Mouse (Mus musculus) G1E (cell line): Measurements from ENCODE around the gene Hapln4. TPM values are rescaled to one million over a fixed set of nuclear protein-coding genes. Genes with fewer than 3 reads are reported as not detected.
A peak's percentile ranks its signal among the peaks of the same experiment; 100 is the strongest.

Source experiments
- ATAC-seq: 2 replicates; pipeline ENCODE4 v1.8.0; 2016; ENCODE audit warnings: mild to moderate bottlenecking; ENCODE audit not compliant: insufficient number of reproducible peaks, poor library complexity, low FRiP score, severe bottlenecking; ENCODE audit errors: extremely low read depth
- DNase-seq: peaks from one replicate; pipeline ENCODE4 v3.0.0; 2012; ENCODE audit warnings: low spot score
- H3K27me3 ChIP-seq: 2 replicates; pipeline ENCODE4 v1.6.1; 2012; ENCODE audit warnings: mild to moderate bottlenecking, low read length, inconsistent platforms; ENCODE audit not compliant: insufficient read depth
- H3K36me3 ChIP-seq: replicated peaks from 2 replicates; pipeline ENCODE3; 2012; ENCODE audit warnings: mild to moderate bottlenecking, inconsistent platforms
- H3K4me1 ChIP-seq: 2 replicates; pipeline ENCODE4 v1.6.1; 2012; ENCODE audit warnings: low read depth, low read length, inconsistent platforms, mixed read lengths; ENCODE audit not compliant: insufficient read depth
- H3K4me3 ChIP-seq: 2 replicates; pipeline ENCODE4 v1.5.1; 2012; ENCODE audit warnings: low read depth, mild to moderate bottlenecking, inconsistent platforms, low read length, moderate library complexity, mixed read lengths
- H3K9me3 ChIP-seq: replicated peaks from 2 replicates; pipeline ENCODE4 v1.6.1; 2012; ENCODE audit warnings: inconsistent platforms
- CTCF ChIP-seq: IDR thresholded peaks from 2 replicates; pipeline ENCODE4 v1.5.1; 2012; ENCODE audit warnings: low read depth, low read length, inconsistent platforms, mixed read lengths
- GATA1 ChIP-seq: IDR thresholded peaks from 2 replicates; pipeline ENCODE4 v1.6.1; 2012; ENCODE audit warnings: borderline replicate concordance, low read length, inconsistent platforms, mixed read lengths
- GATA2 ChIP-seq: IDR thresholded peaks from 2 replicates; pipeline ENCODE4 v1.6.1; 2012; ENCODE audit warnings: low read depth, low read length, inconsistent platforms, borderline replicate concordance
- POLR2AphosphoS5 ChIP-seq: IDR thresholded peaks from 2 replicates; pipeline ENCODE4 v1.6.1; 2012; ENCODE audit warnings: low read depth, low read length, inconsistent platforms; ENCODE audit not compliant: insufficient replicate concordance
- TAL1 ChIP-seq: conservative IDR thresholded peaks from 2 replicates; pipeline ENCODE4 v1.6.1; 2012; ENCODE audit warnings: low read depth, low read length, inconsistent platforms, mixed read lengths
- polyA plus RNA-seq: library from polyadenylated mRNA; stranded (reverse); fragments of >175 nt; gene quantifications from 2 replicates; pipeline ENCODE4 v1.2.3, GENCODE M21; 2012
- total RNA-seq, 2 experiments: library from RNA; stranded (forward) in 1 of 2; stranded (reverse) in 1 of 2; fragments of 200-1000 nt in 1 of 2; fragments of >200 nt in 1 of 2; fragmentation: Nextera tagmentation in 1 of 2; gene quantifications; 2 replicates each; pipeline ENCODE4 v1.2.3; 2014 to 2017

Hapln4 gene
- total and polyA plus RNA-seq, 3 experiments, result 0.05 TPM; not detected in 2

GRCm38 (mm10) chr8:70092786-70093185, 9.5 kb downstream of the Hapln4 start:
- Histone ChIP-seq H3K4me1 (no peaks in the 10 kb centered on the region), H3K36me3 (no peaks in the 10 kb centered on the region), H3K4me3 (no peak overlapping the region), H3K27me3 (peaks cover 36% of the 10 kb centered on the region), H3K9me3 (peaks cover 3% of the 10 kb centered on the region)
- ATAC-seq (no peak), DNase-seq (no peak)
- no peak for TF ChIP-seq GATA2
- TF ChIP-seq POLR2AphosphoS5, result no peak
- no peak for TF ChIP-seq CTCF
- no peak for TF ChIP-seq TAL1
- no peak for TF ChIP-seq GATA1

GRCm38 (mm10) chr8:70099276-70099675, 16.0 kb downstream of the Hapln4 start:
- ATAC-seq (no peak), DNase-seq (no peak)
- H3K9me3 ChIP-seq, result no peaks in the 10 kb centered on the region; the same call in 1 of the 2 replicates
- no peak overlapping the region for H3K4me3 ChIP-seq
- H3K4me1 ChIP-seq, result no peaks in the 10 kb centered on the region
- TF ChIP-seq POLR2AphosphoS5 (no peak), GATA1 (no peak), TAL1 (no peak), GATA2 (no peak), CTCF (no peak)
- H3K27me3 ChIP-seq, result peaks cover 11% of the 10 kb centered on the region; the same call in 1 of the 2 replicates
- H3K36me3 ChIP-seq, result no peaks in the 10 kb centered on the region

GRCm38 (mm10) chr8:70100241-70100640, 17.0 kb downstream of the Hapln4 start:
- ATAC-seq (no peak), DNase-seq (no peak)
- peaks cover 6% of the 10 kb centered on the region; the same call in 1 of the 2 replicates for H3K4me1 ChIP-seq
- TF ChIP-seq POLR2AphosphoS5, result no peak
- TF ChIP-seq GATA2, result no peak
- no peak for TF ChIP-seq GATA1
- TF ChIP-seq CTCF, result no peak
- TF ChIP-seq TAL1, result no peak
- H3K27me3 ChIP-seq, result peaks cover 7% of the 10 kb centered on the region; the same call in 1 of the 2 replicates
- H3K9me3 ChIP-seq, result no peaks in the 10 kb centered on the region; the same call in 1 of the 2 replicates
- H3K36me3 ChIP-seq, result no peaks in the 10 kb centered on the region
- no peak overlapping the region for H3K4me3 ChIP-seq

- TF ChIP-seq TAL1 (no peak), GATA2 (no peak)
- DNase-seq (peak; percentile 31), ATAC-seq (no peak)
- peaks cover 6% of the 10 kb centered on the region; the same call in 1 of the 2 replicates for H3K4me1 ChIP-seq
- peaks cover 11% of the 10 kb centered on the region for H3K27me3 ChIP-seq
- no peaks in the 10 kb centered on the region for H3K36me3 ChIP-seq
- H3K4me3 ChIP-seq, result no peak overlapping the region
- no peaks in the 10 kb centered on the region for H3K9me3 ChIP-seq
These were observed 21.2 kb downstream of the Hapln4 start for GRCm38 (mm10) chr8:70104506-70104905.

- no peaks in the 10 kb centered on the region for H3K9me3 ChIP-seq
- TF ChIP-seq GATA2 (no peak), POLR2AphosphoS5 (no peak), GATA1 (no peak), TAL1 (no peak), CTCF (no peak)
- ATAC-seq (no peak), DNase-seq (no peak)
- H3K4me3 ChIP-seq, result no peak overlapping the region
- peaks cover 6% of the 10 kb centered on the region; the same call in 1 of the 2 replicates for H3K4me1 ChIP-seq
- no peaks in the 10 kb centered on the region for H3K36me3 ChIP-seq
- H3K27me3 ChIP-seq, result peaks cover 14% of the 10 kb centered on the region
These were observed 21.7 kb downstream of the Hapln4 start for GRCm38 (mm10) chr8:70104922-70105321.

- Histone ChIP-seq H3K4me3 (no peak overlapping the region), H3K36me3 (no peaks in the 10 kb centered on the region), H3K27me3 (peaks cover 24% of the 10 kb centered on the region), H3K9me3 (no peaks in the 10 kb centered on the region), H3K4me1 (no peaks in the 10 kb centered on the region)
- ATAC-seq, result no peak
- TF ChIP-seq TAL1 (no peak), CTCF (no peak), GATA1 (no peak), GATA2 (no peak), POLR2AphosphoS5 (no peak)
- DNase-seq, result no peak
These were observed 27.2 kb downstream of the Hapln4 start for GRCm38 (mm10) chr8:70110451-70110850.

GRCm38 (mm10) chr8:70111192-70111795, 28.0 kb downstream of the Hapln4 start:
- ATAC-seq, result no peak
- H3K4me1 ChIP-seq, result no peaks in the 10 kb centered on the region
- H3K9me3 ChIP-seq, result no peaks in the 10 kb centered on the region
- H3K4me3 ChIP-seq, result no peak overlapping the region
- no peak for DNase-seq
- TF ChIP-seq TAL1, result no peak
- TF ChIP-seq POLR2AphosphoS5, result no peak
- no peak for TF ChIP-seq CTCF
- no peak for TF ChIP-seq GATA1
- TF ChIP-seq GATA2, result no peak
- peaks cover 27% of the 10 kb centered on the region for H3K27me3 ChIP-seq
- H3K36me3 ChIP-seq, result no peaks in the 10 kb centered on the region
